Mouse (Mus musculus) kidney, postnatal 36 days (tissue): ENCODE results near the gene Elf2.
A peak's percentile ranks its signal among the peaks of the same experiment; 100 is the strongest.
"Not testable (repeated sequence)": the region's sequence is repeated elsewhere in the genome, so short reads cannot be mapped to it uniquely, and the experiment has no call there.

Experiments
- DNase-seq, 2 experiments: peaks; one replicate each; pipeline ENCODE4 v3.0.0; 2021 to 2022; ENCODE audit warnings: mixed read lengths in 2 of 2

The Elf2 gene

GRCm38 (mm10) chr3:51358660-51359557 is 18.4 kb upstream of the Elf2 start:
- peak; percentile 29 to 49 for DNase-seq

DNA sequence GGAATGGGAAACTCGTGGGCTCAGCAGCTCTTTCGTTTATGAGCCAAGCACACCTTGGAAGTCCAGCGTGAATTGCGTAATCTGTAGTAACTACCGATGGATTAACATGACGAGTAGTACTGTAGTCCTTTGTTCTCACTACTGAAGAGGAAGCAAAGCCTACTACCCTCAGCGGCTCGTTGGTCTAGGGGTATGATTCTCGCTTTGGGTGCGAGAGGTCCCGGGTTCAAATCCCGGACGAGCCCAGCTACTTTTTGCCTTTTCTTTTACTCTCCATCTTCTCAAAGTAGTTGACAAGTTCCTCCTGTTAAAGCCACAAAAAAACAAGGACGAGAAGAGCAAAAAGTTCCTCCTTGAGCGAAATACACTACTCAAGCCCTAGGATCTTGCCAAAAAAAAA is 17.7 kb upstream of the Elf2 start:
- DNase-seq = peak; percentile 37 to 56

DNA sequence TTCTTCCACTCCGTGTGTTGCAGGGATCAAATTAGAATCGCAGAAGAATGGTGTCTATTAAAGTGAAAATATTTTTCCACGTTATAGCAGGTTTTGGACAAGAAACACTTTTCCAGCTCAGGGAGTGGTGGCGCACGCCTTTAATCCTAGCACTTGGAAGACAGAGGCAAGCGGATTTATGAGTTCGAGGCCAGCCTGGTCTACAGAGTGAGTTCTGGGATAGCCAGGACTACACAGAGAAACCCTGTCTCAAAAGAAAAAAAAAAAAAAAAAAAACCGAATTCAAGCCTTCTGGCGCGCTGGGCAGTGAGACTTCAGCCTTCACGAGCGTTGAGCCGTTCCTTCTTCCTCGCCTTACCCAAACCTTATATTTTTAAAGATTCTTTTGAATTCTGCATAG is 17.2 kb upstream of the Elf2 start:
- no peak for DNase-seq

DNA sequence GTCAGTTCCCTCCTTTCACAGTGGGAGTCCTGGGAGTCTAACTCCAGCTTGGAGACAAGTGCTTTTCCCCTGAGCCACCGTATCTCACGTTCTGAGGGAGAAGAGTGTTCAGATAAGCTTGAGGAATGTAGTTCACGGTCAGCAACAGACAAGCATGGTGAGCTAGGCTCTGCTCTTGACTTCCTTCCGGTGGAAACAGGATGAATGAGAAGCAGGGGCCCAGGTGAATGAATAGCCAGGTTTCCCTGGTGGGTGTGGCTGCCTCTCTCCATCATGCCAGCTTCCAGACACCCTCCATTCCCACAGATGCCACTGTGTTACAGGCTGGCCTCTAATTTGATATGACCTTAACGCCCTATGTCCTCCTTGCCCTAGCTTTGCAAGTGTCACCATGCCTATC is 16.6 kb upstream of the Elf2 start:
- DNase-seq = no peak

- DNase-seq = not testable (repeated sequence)
Measured at GRCm38 (mm10) chr3:51354956-51355355, 14.5 kb upstream of the Elf2 start.

DNA sequence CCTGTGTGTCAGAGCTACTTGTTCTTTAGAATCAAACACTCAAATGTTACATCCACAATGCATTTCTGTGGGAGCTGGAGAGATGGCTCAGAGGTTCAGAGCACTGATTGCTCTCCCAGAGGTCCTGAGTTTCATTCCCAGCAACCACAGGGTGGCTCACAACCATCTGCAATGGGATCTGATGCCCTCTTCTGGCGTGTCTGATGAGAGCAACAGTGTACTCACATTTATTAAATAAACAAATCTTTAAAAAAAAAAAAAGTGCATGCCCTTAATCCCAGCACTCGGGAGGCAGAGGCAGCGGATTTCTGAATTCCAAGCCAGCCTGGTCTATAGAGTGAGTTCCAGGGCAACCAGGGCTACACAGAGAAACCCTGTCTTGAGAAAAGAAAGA is 13.6 kb upstream of the Elf2 start:
- DNase-seq = no peak

GRCm38 (mm10) chr3:51353325-51354033 is 13.0 kb upstream of the Elf2 start:
- DNase-seq = peak; percentile 64 to 88

- DNase-seq = no peak
Measured at GRCm38 (mm10) chr3:51350806-51351205, 10.3 kb upstream of the Elf2 start.

- DNase-seq = no peak
Measured at GRCm38 (mm10) chr3:51348646-51349238, 8.3 kb upstream of the Elf2 start.

DNA sequence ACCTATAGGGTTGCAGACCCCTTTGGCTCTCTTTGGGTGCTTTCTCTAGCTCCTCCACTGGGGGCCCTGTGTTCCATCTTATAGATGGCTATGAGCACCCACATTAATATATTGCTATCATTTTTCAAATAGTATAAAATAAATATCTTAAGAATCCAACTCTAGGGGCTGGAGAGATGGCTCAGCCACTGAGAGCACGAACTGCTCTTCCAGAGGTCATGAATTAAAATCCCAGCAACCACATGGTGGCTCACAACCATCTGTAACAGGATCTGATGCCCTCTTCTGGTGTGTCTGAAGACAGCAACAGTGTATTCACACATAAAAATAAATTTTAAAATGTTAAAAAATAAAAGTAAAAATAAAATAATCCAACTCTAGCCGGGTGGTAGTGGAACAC is 4.6 kb upstream of the Elf2 start:
- not testable (repeated sequence) for DNase-seq

DNA sequence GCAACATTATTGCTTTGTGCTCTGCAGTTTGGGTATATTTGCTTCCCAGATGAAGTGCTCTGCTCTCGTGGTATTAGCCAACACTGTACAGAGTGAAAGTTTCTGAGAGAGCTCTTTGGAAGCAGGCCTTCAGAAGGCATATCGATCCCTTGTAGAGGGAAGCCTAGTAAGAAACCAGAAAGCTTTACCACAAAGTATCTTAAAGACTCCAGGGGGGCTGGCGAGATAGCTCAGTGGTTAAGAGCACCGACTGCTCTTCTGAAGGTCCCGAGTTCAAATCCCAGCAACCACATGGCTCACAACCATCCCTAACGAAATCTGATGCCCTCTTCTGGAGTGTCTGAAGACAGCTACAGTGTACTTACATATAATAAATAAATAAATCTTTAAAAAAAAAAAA is 3.7 kb upstream of the Elf2 start:
- DNase-seq = not testable (repeated sequence)

DNA sequence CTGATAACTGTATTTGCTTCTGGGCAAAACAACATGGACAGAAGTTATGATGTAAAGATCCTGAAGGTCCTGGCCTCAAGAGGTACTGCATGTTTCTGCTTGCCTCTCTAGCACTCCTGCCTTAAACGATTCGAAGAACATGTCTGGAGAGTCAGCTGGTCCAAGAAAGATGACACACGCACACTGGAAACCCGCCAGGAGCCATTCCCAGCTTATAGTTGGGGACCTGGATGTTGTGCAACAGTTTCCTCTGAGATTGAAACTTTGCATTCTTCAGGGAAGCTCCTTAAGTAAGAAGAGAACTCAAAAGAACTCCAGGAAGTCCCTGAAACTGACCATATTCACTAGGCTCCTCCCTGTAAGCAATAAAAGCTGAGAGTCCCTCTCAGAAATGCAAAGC is 2.8 kb upstream of the Elf2 start:
- DNase-seq = no peak

DNA sequence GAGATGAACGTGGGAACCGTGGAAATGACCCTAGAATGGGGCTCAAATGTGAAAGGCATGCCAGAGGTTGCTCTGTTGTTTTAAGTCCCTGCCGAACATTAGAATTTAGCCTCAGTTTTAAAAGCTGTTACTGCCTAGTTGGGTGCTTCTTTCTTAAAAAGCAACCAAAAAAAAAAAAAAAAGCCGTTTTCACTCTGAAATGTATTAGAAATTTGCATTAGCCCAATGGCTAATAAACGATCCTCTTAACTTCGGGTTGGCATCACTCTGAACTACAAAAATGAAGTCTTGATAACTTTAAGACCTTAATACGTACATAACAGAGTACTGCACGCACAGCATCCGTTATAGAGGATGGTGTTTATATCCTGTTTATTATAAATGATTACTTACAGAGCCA is 1.7 kb upstream of the Elf2 start:
- no peak for DNase-seq

DNA sequence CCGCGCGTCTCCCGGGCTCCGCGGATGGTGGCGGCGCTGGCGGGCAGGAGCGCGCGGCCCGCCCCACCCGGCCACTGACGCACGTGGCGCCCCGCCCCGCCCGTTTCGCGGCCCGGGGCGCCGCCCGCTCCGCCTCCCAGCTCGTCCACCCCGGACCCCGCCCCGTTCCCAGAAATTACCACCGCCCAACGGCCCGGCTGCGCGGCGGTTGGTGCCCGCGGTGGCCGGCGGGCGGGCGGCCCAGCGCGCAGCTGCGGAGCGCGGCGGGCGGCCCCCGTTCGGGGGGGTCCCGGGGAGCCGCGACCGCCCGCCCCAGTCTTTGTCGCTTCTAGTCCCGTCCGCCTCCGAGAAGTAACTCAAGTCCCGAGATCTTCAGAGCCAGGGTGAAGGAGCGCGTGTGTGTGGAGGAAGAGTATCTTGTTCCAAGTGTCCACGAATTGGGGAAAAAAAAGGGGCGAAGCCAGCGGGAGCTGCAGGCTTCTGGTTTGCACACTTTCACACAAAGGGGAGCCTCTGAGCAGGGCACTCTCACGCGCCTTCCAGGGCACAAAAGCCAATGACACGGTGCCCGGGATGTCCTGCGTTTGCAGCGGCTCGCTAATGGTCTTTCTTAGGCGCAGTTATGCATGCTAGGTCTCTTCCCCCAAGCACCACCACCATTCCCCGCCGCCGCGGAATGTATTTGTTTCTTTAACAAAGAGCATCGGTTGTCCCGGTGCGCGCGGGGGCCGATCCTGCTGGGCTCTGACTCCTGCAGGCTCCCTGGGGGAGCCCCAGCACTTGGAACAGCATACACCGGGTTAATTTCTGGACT is 1.0 kb upstream of the Elf2 start:
- DNase-seq = peak; percentile 92 to 96

- DNase-seq = peak; percentile 39 to 74
Measured at GRCm38 (mm10) chr3:51339734-51340551, 520 bp downstream of the Elf2 start.

GRCm38 (mm10) chr3:51339378-51339733 is 1.1 kb downstream of the Elf2 start:
- DNase-seq = no peak

GRCm38 (mm10) chr3:51335378-51335777 is 5.1 kb downstream of the Elf2 start:
- no peak for DNase-seq

DNA sequence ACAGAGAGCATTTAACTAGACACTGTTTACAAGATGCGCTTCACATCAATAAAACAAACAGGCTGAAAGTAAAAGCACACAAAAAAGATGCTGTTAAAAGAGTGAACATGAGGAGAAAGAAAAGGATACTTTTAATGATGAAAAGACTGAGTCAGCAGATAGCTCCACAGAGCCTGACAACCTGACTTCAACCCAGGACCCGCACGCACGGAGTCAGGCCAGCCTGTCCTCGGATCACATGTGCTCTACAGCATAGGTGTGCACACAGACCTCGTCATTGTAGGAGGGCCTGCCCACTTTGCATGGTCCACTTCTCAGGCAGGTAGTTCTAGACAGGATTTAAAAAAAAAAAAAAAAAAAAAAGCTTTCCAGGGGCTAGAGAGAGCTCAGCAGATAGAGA is 6.5 kb downstream of the Elf2 start:
- DNase-seq = no peak

DNA sequence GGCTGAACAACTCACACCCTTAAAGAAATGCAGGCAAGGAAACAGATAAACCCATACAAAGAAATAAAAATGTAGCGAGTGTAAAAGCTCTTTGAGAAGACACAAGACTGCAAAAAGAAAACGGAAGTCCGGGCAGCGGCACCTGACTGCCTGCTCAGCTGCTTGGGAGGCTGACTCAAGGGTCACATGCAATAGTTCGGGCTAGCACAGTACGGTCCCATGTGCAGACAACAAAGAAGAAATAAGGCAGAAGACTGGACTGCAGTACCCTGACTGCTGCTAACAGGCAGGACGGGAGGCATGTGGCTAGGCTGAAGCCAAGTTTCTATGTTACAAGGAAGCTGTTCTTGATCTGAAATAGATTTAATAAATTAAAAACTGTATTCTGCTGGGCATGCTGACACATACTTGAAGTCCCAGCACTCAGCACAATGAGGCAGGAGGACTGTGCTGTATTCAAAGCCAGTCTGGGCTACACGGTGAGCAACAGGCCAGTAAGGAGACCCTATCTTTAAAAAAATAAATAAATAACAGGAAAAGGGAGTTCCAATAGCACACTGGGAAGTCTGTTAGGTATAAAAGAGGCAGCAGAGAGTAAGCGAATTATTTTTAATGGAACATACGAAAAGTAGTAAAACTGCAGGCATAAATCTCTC is 7.1 kb downstream of the Elf2 start:
- peak; percentile 64 to 68 for DNase-seq

DNA sequence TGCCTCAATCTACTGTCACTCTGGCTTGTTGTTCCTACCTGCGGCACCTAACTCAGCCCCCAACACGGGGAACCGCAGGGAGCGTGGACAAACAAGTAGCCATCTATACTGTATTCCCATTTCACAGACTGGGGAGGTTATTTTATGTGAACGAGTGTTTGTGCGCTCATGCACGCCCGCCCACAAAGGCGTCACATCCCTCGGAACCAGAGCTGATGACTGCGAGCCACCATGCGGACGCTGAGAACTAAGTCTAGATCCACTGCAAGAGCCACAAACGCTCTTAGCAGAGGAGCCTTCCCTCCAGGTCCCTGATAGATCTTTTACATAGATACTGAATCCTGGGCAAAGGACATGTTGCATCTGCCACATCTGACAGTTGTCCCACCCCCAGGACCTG is 10.4 kb downstream of the Elf2 start:
- DNase-seq = no peak

DNA sequence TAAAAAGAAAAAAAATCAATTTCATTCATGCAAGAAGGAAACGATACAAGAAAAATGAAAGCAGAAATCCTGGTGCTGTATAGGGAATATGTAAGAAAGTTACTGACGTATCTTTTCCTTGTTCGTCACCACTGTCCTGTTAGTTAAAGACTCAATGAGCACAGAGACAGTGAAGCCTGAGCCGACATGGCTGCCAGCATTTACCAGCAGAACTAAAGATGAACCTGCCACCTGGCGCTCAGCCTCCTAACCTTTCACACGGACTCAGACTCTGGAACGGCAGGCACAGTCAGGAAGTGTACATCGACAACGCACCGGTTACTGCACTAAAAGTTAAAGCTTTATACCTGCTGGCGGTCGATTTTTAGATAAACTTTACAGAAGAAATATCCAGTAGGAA is 11.9 kb downstream of the Elf2 start:
- peak; percentile 35 to 57 for DNase-seq

DNA sequence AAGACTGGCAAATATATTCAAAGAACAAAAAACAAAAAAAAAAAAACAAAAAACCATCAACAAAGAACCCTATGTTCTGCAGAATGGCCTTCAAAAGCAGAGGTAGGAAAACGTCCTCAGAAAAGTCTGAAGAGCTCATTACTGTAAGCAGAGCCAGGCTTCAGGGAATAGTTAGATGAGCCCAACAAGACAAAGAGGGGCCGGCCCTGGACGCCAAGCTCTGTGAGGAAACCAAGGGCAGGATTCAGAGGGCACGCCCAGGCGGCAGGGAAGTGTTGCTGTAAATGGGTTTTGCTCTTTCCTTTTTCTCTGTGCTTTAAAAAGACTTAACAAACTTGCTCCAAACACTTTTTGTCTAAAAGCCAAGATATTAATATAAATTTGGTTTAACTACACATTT is 12.6 kb downstream of the Elf2 start:
- peak; percentile 38 to 54 for DNase-seq
